Mouse (Mus musculus): ENCODE measurements at regions not wholly inside any gene's neighbourhood (a gene's known extent, or its start where the extent isn't known, plus 50 kb on each side); places are given as distances from the start of the nearest gene placed in this dataset.
"Not testable (repeated sequence)": the region's sequence is repeated elsewhere in the genome, so short reads cannot be mapped to it uniquely, and the experiment has no call there.

DNA sequence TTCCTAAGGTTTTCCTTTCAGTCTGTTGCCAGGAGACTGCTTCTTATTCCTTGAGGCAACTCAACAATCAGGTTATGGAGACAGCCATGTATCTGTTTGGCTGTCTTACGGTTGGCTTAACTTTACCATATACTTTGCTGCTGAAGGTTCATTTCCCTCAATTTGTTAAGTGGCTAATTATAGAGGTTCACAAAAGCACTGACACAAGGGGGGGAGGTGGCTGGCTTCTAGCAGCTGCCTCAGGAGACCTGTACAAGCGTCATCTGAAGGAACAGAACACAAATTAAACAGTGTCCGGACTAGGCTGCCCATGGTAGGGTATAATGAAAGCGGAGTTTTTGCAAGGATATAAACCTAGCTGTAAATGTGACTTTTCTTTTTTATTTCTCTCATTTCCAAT, 305.0 kb upstream of the Rnf219 start:
- no peak for DNase-seq (ENCODE audit: inconsistent ontology term)

DNA sequence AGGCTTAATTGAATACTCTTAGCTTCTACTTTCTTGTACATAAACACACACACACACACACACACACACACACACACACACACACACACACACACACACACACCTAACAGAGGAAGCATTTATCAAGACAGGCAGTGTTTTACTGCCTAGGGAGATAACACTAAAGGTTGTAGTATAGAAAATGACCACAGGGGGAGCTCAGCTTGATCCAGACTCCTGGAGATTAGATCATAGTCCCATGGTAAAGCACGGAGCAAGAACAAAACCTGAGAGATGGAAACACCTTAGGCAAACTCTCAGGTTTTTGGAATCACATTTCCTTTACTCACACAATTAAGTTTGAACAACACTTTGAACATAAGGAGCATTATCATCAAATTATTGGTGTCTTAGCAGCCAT, 302.5 kb upstream of the Rnf219 start:
- DNase-seq (ENCODE audit: inconsistent ontology term) = no peak

DNA sequence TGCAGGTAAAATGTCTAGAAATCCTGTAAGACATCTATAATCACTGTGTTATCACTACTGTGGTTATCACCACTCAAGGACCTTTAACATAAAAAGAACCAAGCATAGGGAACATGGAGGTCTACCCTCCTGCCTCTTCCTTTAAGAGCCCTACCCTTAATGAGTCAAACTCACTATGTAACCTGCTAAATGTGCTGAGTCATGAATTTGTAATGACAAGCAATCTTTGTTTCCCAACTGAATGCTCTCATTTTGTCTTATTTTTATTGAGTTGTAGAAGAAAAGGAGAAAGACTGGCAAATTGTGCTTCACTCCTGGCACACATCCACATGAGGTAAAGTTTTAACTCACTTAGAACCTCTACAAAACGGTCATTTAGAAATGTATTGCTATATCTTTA, 301.8 kb upstream of the Rnf219 start:
- DNase-seq (ENCODE audit: inconsistent ontology term) = no peak

DNA sequence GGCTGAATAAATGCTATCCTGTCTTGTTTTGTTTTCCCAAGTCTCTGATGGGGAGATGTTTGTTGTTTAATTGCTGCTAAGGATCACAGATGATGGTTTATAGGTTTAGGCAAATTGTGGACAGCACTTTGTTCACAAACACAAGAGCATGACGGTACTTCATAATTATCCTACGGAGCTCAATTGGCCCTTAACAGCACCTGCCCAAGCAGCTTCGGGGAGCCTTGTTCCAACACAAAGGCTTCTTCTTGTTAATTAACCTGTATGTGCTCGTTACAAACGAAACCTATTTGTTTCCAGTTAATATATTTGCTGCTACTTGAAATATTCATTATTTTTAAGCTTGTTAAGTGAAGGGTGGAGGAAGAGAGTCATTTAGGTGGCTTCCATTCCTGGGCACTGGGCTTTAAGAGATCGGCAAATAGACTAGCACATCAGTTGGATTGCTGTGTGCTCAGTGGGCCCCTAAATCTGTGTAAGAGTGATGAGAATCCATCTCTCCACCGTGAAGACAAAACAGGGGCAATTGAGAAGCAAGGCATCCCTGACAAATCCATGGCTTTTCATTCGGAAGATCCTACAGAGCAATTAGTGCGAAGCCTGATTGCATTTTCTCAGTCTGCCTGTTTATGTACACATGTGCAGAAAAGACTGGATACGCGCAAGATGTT, 299.6 kb upstream of the Rnf219 start:
- no peak for DNase-seq (ENCODE audit: inconsistent ontology term)

DNA sequence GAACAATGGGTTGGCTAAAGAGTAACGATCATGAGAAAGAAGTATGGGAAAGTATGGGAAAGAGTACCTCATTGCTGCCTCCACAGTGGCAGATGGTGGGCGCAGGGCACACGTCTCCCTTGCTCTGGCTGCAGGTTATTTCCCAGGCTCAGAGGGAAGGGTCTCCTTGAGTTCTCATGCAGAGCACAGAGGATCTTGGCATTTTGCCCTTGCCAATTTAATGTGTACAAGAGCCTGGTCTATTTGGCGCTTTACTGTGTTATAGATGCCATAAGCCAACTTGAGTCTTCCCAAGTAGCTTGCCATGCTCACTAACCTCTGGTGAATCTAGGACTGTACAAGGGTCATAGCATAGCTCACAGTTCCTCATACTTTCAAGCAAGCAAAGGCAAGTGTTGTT, 296.7 kb upstream of the Rnf219 start:
- no peak for DNase-seq (ENCODE audit: inconsistent ontology term)

DNA sequence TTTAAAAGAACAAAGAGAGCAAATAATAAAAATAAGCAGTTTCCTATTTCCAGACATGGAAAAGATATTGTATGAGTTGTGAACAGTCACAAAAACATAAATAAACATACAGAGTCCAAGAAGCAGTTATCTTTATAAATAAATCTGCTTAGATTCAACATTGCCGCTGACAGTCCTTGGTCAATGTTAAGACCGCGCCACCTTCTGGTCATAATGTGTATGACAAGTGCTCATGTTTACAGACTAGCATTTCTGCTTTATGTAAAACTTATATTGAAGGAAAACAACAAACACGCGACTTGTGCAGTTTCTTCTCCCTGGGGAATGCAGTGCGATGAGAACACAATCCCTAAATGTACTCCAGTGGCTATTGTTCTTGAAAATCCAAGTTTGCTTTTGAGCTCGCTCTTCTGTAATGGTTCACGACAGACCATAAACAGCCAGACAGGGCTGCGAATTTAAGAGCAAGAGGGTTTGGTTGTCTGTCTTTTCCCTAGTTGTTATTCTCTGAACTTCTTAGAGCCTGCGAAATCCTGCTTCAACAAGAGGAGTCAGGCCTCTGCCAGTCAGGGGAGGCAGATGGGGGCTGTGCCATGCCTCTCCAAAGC, 291.6 kb upstream of the Rnf219 start:
- DNase-seq (ENCODE audit: inconsistent ontology term) = peak; percentile 35

DNA sequence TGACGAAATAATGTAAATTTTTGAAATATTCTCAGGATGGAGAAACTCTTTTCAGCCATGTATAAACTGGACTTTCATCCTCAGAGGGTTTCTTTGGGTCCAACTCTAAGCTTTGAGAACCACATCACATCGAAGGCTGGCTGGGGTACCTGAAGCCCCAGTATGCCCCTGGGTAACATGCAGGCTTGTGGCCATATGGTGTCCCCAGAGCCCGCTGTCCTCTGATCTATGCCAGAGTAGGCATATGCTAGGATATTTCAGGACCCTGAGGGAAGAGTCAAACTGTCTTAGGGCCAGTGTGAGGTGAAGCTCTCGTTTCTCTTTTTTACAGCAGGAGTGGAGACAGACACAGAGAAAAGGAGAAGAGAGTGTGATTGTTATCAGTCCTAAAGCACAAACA, 289.6 kb upstream of the Rnf219 start:
- DNase-seq (ENCODE audit: inconsistent ontology term) = no peak

DNA sequence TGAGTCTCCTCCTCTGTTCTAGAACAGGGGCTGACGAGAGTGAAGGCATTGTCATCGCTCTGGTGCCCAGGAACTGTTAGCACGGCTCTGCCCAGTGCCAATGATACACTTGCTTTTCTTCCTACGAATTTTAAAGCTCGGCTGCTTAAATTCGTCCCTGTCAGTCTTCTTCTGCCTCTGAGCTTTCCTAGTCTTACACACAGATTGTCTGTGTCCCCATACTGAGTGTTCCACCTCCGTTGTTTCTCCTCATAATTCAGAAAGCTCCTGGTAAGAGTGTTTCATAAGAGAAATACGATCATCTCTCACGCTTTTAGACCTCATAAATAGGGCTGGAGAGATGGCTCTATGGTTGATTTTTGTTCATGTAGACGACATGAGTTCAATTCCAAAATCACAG, 282.9 kb upstream of the Rnf219 start:
- no peak for DNase-seq (ENCODE audit: inconsistent ontology term)

DNA sequence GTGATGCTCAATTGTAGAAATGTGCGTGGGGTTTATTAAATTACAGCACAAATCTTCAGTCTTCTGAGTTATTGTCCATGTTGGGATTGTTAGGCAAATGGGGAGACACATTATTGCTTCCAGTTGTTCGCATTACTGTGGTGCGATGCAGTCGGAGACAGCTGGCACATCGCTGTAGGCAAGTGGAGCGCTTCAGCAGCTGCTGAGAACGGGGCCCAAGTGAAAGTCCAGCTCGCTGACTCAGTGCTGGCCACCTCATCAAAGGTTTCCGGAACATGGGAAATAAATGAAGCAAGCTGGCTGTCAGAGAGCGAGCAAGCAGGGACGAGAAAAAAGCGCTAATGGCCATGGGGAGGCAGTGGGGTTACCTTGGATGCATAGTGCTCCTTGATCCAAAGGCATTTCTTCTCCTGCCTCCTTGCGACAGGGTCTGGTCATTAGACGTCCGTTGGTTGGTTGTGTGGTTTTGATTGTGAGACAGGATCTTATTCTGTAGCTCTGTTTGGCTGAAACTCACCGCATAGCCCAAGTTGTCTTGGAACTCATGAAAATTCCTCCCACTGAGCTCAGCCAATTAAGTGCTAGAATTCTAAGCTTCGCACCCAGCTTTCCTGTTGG, 274.0 kb upstream of the Rnf219 start:
- DNase-seq (ENCODE audit: inconsistent ontology term) = no peak

DNA sequence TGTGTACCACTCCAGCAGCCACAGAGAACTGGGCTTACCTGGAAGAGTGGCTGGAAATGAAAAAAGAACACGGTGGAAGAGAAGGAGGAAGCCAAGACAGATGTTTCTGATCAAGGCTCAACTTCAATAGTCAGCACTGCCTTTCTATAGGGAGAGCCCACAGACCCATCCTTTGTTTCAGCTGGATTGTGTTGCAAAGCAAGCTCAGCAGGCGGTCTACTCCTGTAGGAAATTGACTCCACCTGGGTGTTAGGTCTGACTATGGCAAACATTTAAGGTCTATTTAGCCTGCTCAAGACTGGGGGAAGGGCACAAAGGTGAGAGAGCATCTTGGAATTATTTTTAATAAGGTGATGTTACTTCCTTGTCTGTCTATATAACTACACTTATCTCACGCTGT, 266.9 kb upstream of the Rnf219 start:
- DNase-seq (ENCODE audit: inconsistent ontology term) = no peak

DNA sequence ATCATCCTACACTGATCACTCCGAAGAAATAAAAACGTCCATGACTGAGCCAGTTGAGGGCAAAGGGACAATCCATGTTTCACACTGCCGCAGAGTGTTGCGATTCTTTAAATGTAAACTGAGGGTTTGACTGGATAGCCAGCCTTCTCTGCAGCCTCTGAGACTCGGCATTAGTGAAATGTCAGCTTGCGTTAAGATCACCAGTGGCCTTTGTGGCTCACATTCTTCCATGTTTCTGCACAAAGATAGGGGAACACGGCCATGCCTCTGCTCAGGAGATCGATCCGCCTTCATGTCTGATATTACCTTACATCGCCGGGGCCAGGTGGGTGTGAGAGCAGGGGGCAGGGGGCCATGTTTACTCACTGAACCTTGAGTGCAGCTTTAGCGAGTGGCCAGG, 262.6 kb upstream of the Rnf219 start:
- DNase-seq (ENCODE audit: inconsistent ontology term) = peak; percentile 12

DNA sequence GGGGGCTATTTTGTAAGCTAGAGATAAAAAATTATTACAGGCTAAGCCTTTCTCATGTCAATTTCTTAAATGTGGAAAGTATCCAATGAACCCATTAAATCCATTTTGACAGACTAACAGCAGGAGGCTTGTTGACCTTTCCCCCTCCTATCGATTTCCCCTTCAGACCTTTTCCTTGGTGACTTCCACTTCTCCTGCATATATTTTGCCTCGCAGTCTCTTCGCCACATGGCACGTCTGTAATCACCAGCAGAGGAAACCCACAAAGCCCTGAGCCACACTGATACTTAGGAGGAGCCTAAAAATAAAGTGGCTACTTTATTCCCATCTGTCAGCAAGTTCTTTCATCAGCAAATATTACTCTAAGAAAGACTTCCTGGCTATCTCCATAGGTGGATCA, 247.5 kb upstream of the Rnf219 start:
- DNase-seq (ENCODE audit: inconsistent ontology term) = no peak

DNA sequence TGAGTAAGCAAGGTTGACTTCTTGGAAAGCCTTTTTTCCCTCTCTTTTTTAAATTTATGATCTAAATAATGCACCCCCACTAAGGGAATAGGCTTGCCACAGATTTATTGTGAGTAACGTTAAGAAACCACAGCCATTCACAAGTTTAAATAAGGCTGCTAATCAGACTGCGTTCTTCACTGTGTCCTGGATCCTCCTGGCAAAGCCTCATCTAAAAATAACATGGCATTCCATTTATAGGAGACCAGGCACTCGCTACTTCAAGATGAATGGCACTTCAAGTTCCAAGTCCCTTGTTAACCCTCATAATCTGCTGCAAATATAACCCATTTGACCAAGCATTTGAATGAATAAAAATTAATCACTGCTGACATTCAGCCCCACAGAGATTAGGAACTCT, 211.8 kb upstream of the Rnf219 start:
- DNase-seq (ENCODE audit: inconsistent ontology term) = peak; percentile 1

DNA sequence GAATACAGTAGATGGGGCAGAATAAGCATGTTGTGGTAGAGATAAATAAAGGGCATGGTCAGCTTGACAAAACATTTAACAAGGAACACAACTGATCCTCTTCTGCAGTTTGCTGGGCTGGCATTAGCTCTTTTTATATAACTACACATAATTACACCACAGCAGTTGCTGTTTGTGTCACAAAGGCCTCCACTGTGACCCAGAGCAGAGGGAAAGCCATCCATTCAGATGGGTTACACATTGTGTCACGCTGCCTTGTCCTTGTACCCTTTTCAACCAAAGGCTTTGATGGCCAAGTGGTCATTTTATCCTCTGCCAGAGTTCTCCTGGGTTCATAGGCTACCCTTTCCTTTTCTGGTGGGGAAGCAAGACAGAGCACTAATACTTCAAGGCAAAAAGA, 209.6 kb upstream of the Rnf219 start:
- no peak for DNase-seq (ENCODE audit: inconsistent ontology term)

DNA sequence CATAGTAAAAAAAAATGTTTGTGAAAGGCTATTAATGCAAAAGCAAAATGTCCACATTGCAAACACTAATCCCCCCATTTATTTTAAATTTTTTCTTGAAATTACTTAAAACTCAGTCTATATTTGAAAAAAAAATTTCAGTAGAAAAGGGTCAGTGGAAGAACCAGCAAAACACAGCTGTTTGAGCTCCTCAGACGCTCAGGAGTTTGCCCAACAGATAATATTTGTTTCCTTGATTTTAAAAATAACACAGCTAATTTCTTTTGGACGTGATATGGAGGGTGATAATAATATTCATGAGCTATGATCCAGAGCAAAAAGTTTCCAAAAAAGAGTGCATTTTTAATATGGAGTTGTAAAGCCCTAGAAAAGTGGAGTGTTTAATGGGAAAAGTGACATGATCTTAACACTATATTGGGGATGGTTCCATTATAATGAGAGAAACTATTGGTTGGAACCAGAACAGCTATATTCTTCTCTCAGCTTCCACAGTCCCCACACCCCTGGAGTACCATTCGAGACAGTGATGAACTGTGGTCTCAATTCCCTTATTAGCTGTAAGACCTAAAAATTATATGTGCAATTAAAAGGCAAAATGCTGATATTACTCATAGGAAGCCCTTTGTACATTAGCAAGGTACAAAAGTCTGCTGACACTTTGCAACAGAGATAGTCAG, 209.0 kb upstream of the Rnf219 start:
- no peak for DNase-seq (ENCODE audit: inconsistent ontology term)

DNA sequence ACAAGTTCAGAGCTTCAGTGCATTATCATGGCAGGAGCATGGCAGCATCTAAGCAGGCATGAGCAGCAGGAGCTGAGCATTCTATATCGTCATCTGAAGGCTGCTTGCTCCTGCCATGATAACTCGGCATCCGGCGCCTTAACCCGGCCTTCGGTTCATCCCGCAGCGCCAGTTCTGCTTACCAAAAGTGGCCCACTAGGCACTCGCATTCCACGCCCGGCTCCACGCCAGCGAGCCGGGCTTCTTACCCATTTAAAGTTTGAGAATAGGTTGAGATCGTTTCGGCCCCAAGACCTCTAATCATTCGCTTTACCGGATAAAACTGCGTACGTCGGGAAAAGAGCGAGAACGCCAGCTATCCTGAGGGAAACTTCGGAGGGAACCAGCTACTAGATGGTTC, 193.2 kb upstream of the Rnf219 start:
- not testable (repeated sequence) for DNase-seq (ENCODE audit: inconsistent ontology term)

DNA sequence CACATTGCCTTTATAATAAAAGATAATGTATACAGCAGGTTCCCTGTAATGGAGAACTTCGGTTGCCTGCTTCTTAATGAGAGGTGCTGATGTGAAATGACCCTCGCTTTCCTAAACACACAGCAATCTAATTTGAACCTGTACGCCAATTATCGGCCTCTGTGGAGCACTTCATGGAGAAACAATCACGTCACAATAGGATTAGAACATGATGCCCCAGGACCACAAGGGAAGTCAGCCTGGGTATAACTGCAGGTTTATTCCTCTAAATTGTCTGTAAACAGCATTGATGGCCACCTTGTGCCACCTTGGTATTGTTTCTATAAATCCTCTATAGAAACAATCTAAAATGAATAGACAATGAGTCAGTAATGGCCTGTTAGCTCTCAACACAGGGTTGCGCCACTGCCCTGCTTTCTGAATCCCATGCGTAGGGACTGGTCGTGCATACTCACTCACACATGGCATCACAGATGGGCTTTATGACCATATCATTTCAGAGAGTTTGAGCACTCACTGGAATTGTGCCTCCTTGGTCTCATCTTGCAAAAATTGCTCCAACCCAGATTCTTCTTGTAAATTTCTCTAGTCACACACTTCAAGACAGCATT, 179.9 kb upstream of the Rnf219 start:
- DNase-seq (ENCODE audit: inconsistent ontology term) = no peak

DNA sequence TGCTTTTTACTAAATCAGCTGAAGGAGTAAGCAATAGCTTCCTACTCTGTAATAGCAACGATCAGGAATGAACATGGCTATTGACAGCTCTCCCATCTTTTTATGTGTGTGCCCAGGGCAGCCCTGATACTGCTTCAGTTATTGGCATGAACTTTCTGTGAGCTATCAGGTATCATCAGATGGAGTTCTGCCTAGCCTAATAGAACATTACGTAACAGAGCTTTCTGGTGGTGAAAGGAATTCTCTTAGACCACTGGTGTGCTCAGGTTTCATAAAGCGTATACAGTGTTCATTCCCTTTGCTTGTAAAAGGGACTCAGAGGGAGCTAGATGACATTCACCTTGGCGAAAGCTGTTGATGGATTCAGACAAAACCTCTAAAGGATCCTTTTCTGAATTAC, 176.5 kb upstream of the Rnf219 start:
- DNase-seq (ENCODE audit: inconsistent ontology term) = no peak

DNA sequence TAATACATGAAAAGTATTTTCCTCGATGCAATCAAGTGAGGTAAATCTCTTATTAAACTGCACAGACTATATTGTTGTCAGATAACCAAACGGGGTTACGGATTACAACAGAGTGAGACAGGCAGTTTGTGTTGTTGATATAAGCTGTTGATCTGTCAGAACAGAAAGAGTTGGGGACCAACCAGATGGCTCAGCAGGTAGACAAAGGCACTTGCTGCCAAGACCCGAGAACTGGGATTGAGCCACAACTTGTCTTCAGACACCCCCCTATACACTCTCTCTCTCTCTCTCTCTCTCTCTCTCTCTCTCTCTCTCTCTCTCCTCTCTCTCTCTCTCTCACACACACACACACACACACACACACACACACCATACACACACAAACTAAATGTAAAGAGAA, 172.7 kb upstream of the Rnf219 start:
- no peak for DNase-seq (ENCODE audit: inconsistent ontology term)

DNA sequence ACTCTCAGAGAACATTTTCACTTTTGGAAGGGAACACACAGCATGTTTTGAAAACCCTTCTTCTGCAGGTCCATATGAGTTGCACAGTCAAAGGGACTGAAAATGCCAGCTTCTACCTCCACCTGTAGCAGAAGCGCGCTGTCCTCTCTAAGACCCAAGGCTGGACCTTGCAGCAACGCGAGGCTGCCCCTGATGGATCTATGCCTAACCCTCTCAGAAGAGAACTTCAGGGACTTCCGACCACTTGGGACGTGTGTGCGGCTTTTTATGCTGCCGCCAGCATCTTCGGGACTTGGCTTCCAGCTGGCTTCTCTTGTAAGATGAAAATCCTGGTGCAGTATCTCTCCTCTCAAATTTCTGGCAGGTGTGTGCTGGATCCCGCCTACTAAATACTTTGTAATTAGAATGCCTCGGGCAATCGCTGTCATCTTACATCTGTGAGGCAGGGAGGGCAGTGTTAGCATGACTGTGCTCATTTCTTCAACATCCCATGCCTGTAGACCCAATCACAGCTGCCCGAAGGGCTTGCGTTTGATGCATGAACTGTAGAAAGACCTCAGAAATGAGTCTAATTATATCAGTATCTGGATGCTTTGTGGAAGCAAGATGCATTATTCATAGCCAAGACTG, 171.8 kb upstream of the Rnf219 start:
- no peak for DNase-seq (ENCODE audit: inconsistent ontology term)

DNA sequence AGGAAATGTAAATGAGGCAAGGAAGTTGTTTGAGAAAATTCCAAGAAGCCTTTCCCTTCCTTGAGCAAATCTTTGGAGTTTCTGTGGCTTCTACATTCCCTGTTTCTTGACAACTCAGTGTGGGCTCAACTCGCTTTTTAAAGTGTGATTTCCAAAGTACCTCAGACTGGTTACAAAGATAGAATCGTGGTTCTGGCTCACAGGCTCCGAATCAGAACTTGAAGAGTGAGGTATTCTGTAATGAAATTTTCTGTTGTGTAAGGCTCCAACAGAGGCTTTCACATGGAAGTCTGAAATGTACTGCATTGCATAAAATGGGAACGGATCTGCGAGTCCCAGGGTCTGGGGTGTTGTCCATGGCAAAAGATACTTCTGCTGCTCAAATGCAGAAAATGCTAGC, 170.2 kb upstream of the Rnf219 start:
- no peak for DNase-seq (ENCODE audit: inconsistent ontology term)

DNA sequence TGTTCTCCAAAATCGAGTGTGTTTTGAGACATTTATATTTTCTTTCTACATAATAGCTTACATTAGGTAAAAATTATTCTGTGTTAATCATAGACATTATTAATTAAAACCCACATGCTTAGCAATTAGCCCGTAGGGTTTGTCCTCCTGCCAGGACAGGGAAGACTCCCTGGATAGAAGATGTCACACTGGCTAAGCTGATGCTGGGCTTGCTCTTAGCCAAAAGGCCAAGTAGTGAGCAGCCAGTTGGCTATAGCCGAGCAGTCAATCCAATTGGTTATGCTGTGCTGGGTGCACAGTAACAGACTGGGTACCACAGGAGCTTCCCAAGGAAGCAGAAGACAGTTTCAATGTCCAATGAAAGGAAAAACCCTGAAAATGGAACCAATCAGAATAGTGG, 166.0 kb upstream of the Rnf219 start:
- no peak for DNase-seq (ENCODE audit: inconsistent ontology term)
